Mouse (Mus musculus) monocyte, adult 5-6 weeks (primary cell): ENCODE results near the gene Gm20517. TPM values are rescaled to one million over a fixed set of nuclear protein-coding genes. Genes with fewer than 3 reads are reported as not detected.
"Not testable (repeated sequence)": the region's sequence is repeated elsewhere in the genome, so short reads cannot be mapped to it uniquely, and the experiment has no call there.

Experiments
- ATAC-seq: fragments of 153-309, 156-312 bp; replicated peaks from 2 replicates; pipeline ENCODE4 v1.8.0; 2017; ENCODE audit warnings: mild to moderate bottlenecking; ENCODE audit not compliant: low TSS enrichment, insufficient number of reproducible peaks, severe bottlenecking, poor library complexity, low FRiP score
- total RNA-seq: library from RNA; stranded (forward); fragments of 200-1000, 200-491, 200-594 nt; gene quantifications from 3 replicates; pipeline ENCODE4 v1.2.3, GENCODE M21; 2017

Gm20517 gene
- total RNA-seq, 1 experiment from 2014 or later, result 3.4 TPM

DNA sequence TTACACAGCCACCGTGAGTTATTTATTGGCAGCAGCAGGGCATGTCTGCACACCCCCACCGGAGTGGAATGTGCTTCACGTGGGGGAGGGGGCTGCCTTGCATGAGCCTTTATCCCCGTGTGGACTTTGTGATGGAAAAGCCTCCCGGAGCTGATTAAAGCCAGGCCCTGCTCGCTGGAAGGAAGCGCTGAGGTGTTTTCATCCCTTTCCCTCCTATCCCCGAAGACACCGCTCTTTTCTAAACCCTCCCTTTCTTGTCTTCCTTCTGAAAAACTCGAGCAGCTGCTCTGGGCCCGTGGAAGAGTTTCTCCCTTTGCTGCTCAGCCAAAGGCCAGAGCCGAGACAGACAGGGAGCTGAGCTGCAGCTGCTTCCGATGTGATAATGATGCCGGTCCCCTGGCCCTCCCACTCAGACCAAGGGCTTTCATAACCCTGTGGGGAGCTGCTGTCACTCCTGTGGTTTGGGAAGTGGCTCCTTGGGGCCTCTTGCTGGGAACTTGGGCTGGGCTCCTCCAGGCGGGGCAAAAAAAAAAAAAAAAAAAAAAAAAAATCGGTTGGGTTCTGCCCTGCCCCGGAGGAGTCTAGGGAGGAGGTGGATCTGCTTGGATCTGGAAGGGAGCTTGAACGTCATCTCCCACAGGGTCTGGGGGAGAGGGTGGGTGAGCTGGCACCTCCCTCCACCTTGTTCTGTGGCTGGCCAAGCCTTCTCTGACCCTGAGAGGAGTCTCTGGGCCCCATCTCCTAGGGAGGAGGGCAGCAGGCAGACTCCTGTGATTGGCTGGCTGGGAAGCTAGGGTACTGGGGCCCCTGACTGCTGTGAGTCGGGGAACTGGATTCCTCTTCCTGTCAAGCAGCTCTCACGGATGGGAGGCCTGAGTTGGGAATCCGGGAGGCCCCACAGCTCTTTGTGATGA lies 15.9 kb upstream of the Gm20517 start:
- ATAC-seq, result peak; percentile 51

- no peak for ATAC-seq
These were observed 15.1 kb upstream of the Gm20517 start for GRCm38 (mm10) chr17:47596162-47596838.

DNA sequence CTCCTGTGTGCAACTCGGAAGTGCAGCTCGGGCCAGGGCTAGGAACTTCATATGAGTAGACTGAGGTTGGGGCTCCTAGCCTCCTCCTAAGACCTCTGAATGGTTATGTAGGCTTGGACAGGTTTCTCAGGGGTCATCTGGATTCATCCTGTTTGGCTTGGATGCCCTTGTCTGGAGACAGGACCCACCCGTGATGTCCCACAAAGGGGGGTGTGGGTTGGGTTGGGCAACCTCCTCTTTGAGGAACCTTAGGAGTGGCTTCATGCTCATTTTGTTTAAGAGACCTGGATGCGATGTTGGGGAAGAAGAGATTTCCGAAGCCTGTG lies 14.6 kb upstream of the Gm20517 start:
- no peak for ATAC-seq

DNA sequence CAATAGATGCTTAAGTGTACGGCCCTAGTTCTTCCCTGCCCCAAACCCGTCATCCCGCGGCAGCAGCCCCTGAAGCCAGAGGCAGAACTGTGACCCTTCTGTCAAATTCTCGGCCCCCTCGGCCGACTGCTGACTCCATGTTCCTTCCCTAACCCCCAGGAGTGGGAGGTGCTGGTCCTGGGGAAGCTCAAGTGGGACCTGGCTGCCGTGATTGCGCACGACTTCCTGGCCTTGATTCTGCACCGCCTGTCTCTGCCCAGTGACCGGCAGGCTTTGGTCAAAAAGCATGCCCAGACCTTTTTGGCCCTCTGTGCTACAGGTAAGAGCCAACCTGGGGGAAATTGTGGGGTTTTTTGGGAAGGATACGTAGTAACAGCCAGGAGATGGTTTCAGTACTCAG lies 14.1 kb upstream of the Gm20517 start:
- no peak for ATAC-seq

DNA sequence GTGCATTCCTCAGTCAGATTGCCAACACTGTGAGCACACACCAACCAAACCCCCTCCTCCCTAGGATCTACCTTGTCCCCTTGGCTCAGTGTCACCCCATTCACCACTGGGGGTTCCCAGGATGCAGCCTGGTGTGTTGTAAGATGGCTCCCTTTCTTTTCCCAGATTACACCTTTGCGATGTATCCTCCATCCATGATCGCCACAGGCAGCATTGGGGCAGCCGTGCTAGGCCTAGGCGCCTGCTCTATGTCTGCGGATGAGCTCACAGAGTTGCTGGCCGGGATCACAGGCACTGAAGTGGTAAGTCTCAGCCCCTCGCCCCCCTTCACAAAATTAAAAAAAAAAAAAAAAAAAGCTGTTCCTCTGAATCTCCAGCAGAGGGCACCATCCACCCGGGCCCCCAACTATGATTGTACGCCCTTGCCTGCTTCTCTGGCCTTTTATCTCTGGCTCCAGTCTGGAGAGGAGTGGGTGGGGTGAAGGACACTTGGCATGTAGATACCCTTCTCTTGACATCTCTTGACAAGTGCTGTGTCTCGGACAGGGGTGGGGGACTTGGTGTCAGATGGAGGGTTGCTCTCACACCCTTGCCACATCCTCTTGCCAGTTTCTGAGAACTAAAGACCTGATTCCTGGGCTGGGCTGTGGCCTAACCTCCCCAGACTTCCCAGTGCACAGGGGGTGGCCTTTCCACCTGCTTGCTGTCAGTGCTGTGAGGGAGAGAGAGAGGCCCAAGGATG lies 13.4 kb upstream of the Gm20517 start:
- no peak for ATAC-seq

DNA sequence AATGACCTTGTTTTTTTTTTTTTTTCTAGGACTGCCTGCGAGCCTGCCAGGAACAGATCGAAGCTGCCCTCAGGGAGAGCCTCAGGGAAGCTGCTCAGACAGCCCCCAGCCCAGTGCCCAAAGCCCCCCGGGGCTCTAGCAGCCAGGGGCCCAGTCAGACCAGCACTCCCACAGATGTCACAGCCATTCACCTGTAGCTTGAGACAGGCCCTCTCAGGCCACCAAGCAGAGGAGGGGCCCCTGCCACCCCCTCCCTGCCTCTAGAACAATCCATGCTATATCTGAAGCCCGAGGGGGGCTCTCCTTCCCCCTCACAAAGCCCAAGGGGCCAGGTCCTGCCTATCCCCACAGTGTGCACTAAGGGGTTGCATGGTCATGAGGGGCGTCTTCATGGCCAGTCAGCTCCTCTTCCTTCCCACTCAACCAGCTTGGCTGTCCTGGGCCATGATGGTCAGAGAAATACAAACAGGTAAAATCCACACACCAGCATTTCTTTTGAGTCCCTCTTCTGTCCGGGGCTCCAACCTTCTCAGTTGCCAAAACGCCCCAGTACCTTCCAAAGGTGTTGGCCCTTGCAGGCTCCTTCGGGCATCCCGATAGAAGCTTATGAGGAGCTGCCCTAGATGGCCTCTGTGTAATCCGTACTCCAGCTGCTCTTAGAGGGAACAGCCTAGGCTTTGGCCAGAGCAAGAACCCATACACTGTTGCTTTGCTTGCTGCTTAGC lies 12.6 kb upstream of the Gm20517 start:
- not testable (repeated sequence) for ATAC-seq

GRCm38 (mm10) chr17:47599511-47600297 lies 11.7 kb upstream of the Gm20517 start:
- ATAC-seq, result peak; percentile 40

DNA sequence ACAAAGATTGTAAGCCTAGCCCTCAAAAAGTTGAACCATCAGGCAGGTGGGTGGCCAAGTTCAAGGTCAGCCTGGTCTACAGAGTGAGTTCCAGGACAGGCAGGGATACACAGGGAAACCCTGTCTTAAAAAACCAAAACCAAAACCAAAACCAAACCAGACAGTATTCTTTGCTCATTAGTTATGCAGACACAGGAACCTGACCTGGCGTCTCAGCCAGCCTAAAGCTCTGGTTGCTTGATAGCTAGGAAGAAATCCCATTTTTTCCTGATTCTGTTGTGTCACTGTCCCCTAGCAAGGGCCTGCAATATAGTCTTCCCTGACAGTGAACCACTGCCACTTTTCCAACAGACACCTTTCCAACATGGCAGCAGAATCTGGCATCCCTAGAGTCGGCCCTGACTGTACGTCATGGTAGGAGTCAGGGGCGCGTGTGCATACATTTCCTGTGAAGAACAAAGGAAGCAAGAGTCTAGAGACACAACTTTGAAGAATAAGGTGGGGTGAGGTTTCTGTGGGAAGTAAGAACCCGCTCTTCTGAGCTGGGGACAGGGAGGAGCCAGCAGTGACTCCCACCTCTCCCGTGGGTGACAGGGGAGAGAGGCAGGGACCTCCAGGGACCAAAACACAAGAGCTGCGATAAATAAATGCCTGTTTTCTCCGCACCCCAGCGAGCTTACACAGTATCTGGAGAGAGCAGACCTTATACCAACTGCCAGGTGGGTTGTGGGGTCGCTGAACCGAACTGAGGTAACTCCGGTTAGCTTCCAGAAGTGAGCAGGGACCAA lies 10.6 kb upstream of the Gm20517 start:
- no peak for ATAC-seq

DNA sequence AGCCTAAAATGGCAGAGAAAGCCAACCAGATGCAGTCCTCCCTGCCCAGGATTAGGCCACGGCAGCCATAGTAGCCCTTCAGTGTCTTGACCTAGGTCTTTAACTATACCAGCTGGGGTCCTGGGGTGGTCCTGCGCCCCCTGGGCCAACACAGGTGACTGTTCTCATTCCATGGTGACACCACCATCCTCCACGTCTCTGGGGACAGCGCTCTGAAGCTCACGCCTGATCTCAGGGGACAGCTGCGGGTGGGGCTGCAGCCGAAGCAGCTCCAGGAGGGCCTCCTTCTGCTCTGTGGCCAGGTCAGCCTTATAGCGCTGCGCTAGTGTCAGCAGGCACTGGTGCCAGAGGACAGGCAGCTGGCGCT lies 10.0 kb upstream of the Gm20517 start:
- no peak for ATAC-seq

DNA sequence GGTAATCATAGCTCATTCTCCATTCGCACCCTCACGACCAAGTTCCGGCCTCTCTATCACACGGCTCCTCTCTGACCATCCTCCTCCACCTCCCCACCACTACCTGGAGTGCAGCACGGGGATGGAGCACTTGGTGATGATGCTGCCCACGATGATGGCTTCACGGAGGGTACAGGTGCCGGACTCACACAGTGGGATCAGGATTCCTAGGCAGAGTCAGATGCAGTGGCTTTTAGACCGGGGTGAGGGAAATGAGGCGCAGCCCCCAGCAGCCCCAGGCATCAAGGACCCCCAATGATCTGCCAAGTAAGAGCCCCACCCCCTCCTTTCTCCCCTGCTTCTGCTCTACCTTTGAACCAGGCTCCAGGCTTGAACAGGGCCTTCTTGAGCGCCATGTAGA lies 9.1 kb upstream of the Gm20517 start:
- no peak for ATAC-seq

DNA sequence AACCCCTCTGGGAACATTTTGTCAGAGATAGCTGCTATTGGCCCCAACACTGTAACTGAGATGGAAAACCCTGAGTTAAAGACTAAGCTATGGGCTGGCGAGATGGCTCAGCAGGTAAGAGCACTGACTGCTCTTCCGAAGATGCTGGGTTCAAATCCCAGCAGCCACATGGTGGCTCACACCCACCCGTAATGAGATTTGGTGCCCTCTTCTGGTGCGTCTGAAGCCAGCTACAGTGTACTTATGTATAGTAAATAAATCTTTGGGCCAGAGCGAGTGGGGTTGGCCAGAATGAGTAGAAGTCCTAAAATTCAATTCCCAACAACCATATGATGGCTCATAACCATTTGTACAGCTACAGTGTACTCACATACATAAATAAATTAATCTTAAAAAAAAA lies 5.2 kb upstream of the Gm20517 start:
- ATAC-seq, result no peak

GRCm38 (mm10) chr17:47609182-47609581 lies 2.2 kb upstream of the Gm20517 start:
- no peak for ATAC-seq

DNA sequence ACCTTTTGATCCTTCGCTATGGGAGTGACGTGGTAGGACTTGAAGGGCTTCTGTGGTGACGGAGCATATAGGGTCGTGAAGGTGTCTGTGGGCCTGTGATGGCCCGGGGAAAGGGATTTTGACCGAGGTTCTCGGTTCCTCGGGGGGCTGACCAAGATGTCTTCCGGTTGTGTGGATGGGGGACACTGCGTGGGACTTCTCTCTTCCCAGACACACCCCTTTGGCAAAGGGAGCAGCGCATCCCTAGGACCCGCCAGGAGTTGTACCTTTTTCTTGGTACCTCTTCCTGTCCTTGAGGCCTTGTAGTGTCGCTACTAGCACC lies 233 bp downstream of the Gm20517 start:
- no peak for ATAC-seq

GRCm38 (mm10) chr17:47614018-47614417 lies 2.6 kb downstream of the Gm20517 start:
- ATAC-seq, result peak; percentile 38; the same call in 1 of the 2 replicates

- no peak for ATAC-seq
These were observed 4.7 kb downstream of the Gm20517 start for GRCm38 (mm10) chr17:47616119-47616518.

GRCm38 (mm10) chr17:47616652-47617051 lies 5.3 kb downstream of the Gm20517 start:
- no peak for ATAC-seq

DNA sequence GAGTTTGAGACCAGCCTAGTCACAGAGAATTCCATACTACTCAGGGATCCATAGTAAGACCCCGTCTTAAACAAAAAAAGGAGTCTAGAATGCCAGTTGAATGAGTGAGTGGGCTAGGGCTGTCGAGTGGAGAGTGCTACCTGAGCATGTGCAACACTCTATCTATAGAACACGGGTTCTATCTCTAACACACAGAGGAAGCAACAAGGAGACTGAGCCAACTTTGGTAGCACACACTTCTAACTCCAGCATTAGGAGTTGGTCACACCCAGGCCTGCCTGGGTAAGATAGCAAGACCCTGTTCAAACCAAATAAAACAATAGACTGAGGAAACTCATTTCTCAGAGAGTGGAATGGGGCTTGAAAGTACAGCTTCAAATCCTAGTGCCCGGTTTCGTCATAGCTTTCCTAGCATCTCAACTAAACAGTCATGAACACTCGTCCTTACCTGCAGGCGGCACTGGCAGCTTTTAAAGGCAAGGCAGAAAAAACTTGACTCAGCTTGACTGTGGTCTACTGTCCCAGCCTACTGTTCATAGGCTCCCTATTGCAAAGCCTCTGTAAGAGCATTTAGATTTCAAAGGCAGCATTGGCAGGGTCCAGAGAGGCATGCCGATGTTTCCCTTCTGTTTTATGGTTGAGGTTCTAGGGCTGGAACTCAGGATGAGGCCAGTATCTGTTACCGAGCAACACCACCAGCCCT lies 6.4 kb downstream of the Gm20517 start:
- ATAC-seq, result no peak
